In genomic region chr12:119576690-119577089, GRCm38 (mm10) we compare ENCODE assay signal across 9 mouse cellular contexts.
A peak's percentile ranks its signal among the peaks of the same experiment; 100 is the strongest.
DNase-seq lines count a peak whose midpoint lies in the region; ATAC-seq and TF ChIP-seq lines count a peak whose summit lies in the region.
"Had no signal": no experiment of that assay in that cellular context is flagged by ENCODE, and none has a peak within 500 bp of the region (broad histone marks: within the 10 kb centered on the region; RNA-seq: fewer than 3 reads in every experiment).

No protein-coding gene starts in this region.

- H3K4me2 ChIP-seq in hindbrain, embryonic 11.5 days (replicated peaks; ENCODE audit: low read depth, low read length), result no peak overlapping the region
- H3K4me2 ChIP-seq in stomach, embryonic 14.5 days (replicated peaks; ENCODE audit: low read depth, low read length), result no peak overlapping the region
- H3K4me2 ChIP-seq in stomach, postnatal 0 days (replicated peaks; ENCODE audit: low read depth), result no peak overlapping the region

- no peak overlapping the region for H3K4me3 ChIP-seq in hindbrain, embryonic 11.5 days (ENCODE audit: low read depth, low read length)
- no peak overlapping the region for H3K4me3 ChIP-seq in hindbrain, embryonic 10.5 days
- H3K4me3 ChIP-seq in stomach, embryonic 14.5 days (ENCODE audit: low read depth, low read length), result no peak overlapping the region
- H3K4me3 ChIP-seq in stomach, postnatal 0 days (ENCODE audit: low read depth, low read length), result no peak overlapping the region

- TF ChIP-seq EP300 in stomach, postnatal 0 days (optimal IDR thresholded peaks at IDR 0.05), result no peak

- WGBS in hindbrain, embryonic 11.5 days, result 68% methylated on average over 3 of the region's 3 CpGs
- 71% methylated on average over 3 of the region's 3 CpGs for WGBS in hindbrain, embryonic 10.5 days
- WGBS in stomach, embryonic 14.5 days, result 35% methylated on average over 3 of the region's 3 CpGs
- 27% methylated on average over 3 of the region's 3 CpGs for WGBS in stomach, postnatal 0 days

- no peaks in the 10 kb centered on the region for H3K27me3 ChIP-seq in hindbrain, embryonic 11.5 days (ENCODE audit: control insufficient read depth, insufficient read depth, low read length)
- no peaks in the 10 kb centered on the region for H3K27me3 ChIP-seq in hindbrain, embryonic 10.5 days (ENCODE audit: insufficient read depth, poor library complexity, severe bottlenecking)
- no peaks in the 10 kb centered on the region for H3K27me3 ChIP-seq in stomach, embryonic 14.5 days (ENCODE audit: control insufficient read depth, insufficient read depth, low read length)
- no peaks in the 10 kb centered on the region for H3K27me3 ChIP-seq in stomach, postnatal 0 days (ENCODE audit: control insufficient read depth, insufficient read depth, low read length)

- no peaks in the 10 kb centered on the region for H3K36me3 ChIP-seq in hindbrain, embryonic 11.5 days (ENCODE audit: control insufficient read depth, insufficient read depth, low read length)
- no peaks in the 10 kb centered on the region for H3K36me3 ChIP-seq in hindbrain, embryonic 10.5 days
- no peaks in the 10 kb centered on the region for H3K36me3 ChIP-seq in stomach, embryonic 14.5 days (ENCODE audit: control insufficient read depth, insufficient read depth, low read length)
- H3K36me3 ChIP-seq in stomach, postnatal 0 days (ENCODE audit: control insufficient read depth, insufficient read depth, low read length), result no peaks in the 10 kb centered on the region

- DNase-seq in hindbrain, embryonic 11.5 days (ENCODE audit: low spot score), result peak; percentile 4
- no peak for DNase-seq in hindbrain, embryonic 10.5 days (ENCODE audit: low spot score)
- no peak for DNase-seq in stomach, postnatal 0 days (ENCODE audit: low spot score)
- peak; percentile 7 to 28 for DNase-seq in kidney, postnatal 36 days
- DNase-seq in spleen, postnatal 4 days (ENCODE audit: low spot score in 2 of 2), result no peak
- no peak for DNase-seq in adrenal gland, adult 2 months
- DNase-seq: thymus, adult 18-20 months had no signal

- H3K27ac ChIP-seq in hindbrain, embryonic 11.5 days (ENCODE audit: low read depth, low read length), result no peak overlapping the region
- no peak overlapping the region for H3K27ac ChIP-seq in hindbrain, embryonic 10.5 days
- no peak overlapping the region for H3K27ac ChIP-seq in stomach, embryonic 14.5 days (ENCODE audit: low read length)
- H3K27ac ChIP-seq in stomach, postnatal 0 days (replicated peaks), result no peak overlapping the region

- no peaks in the 10 kb centered on the region for H3K4me1 ChIP-seq in hindbrain, embryonic 11.5 days (replicated peaks; ENCODE audit: control insufficient read depth, insufficient read depth, low read length)
- H3K4me1 ChIP-seq in hindbrain, embryonic 10.5 days (replicated peaks), result no peaks in the 10 kb centered on the region
- no peaks in the 10 kb centered on the region for H3K4me1 ChIP-seq in stomach, embryonic 14.5 days (ENCODE audit: control insufficient read depth, insufficient read depth, low read length)
- no peaks in the 10 kb centered on the region for H3K4me1 ChIP-seq in stomach, postnatal 0 days (replicated peaks; ENCODE audit: control insufficient read depth, insufficient read depth)

- no peak overlapping the region for H3K9ac ChIP-seq in hindbrain, embryonic 11.5 days (ENCODE audit: low read depth, low read length)
- no peak overlapping the region for H3K9ac ChIP-seq in stomach, embryonic 14.5 days (replicated peaks; ENCODE audit: low read depth, low read length)
- no peak overlapping the region for H3K9ac ChIP-seq in stomach, postnatal 0 days (ENCODE audit: low read length)

- no peaks in the 10 kb centered on the region; the same call in 1 of the 2 replicates for H3K9me3 ChIP-seq in hindbrain, embryonic 11.5 days (ENCODE audit: control insufficient read depth, low read length)
- H3K9me3 ChIP-seq in hindbrain, embryonic 10.5 days, result peaks cover 7% of the 10 kb centered on the region; the same call in 1 of the 2 replicates
- H3K9me3 ChIP-seq in stomach, embryonic 14.5 days (ENCODE audit: control insufficient read depth, low read depth, low read length), result peaks cover 7% of the 10 kb centered on the region; the same call in 1 of the 2 replicates
- H3K9me3 ChIP-seq in stomach, postnatal 0 days (ENCODE audit: control insufficient read depth, low read length), result no peaks in the 10 kb centered on the region

- ATAC-seq in hindbrain, embryonic 11.5 days (ENCODE audit: low FRiP score), result no peak
- ATAC-seq in stomach, embryonic 14.5 days (ENCODE audit: insufficient number of reproducible peaks, insufficient read depth, low FRiP score, low read depth), result peak; percentile 71; the same call in 1 of the 2 replicates
- ATAC-seq in stomach, postnatal 0 days (ENCODE audit: low FRiP score, low TSS enrichment), result no peak
- no peak for ATAC-seq in inflammation-experienced regulatory T-cells, adult 6 months

- no peak for TF ChIP-seq CTCF in stomach, postnatal 0 days (IDR thresholded peaks at IDR 0.05; ENCODE audit: low read depth)

Comparison
In these comparisons a context has a peak if more than half of its experiments do, and no peak if none do; other contexts are left out.
1. DNase-seq: peak in hindbrain, embryonic 11.5 days (single experiment) and kidney, postnatal 36 days (2 of 2); none in hindbrain, embryonic 10.5 days (single experiment), stomach, postnatal 0 days (single experiment), spleen, postnatal 4 days (0 of 2) and adrenal gland, adult 2 months (single experiment).